Mouse (Mus musculus): ENCODE measurements around the gene Eef1akmt1.

- TF ChIP-seq POLR2A (IDR thresholded peaks at IDR 0.05; ENCODE audit: insufficient read depth, low read depth, low read length) (no peak), CTCF (IDR thresholded peaks at IDR 0.05; ENCODE audit: insufficient read depth, low read depth, low read length) (no peak)
These were observed 35.4 kb upstream of the Eef1akmt1 start for GRCm38 (mm10) chr14:57606663-57607365.
